Mouse (Mus musculus): Measurements from ENCODE around the gene Nat8.

DNA sequence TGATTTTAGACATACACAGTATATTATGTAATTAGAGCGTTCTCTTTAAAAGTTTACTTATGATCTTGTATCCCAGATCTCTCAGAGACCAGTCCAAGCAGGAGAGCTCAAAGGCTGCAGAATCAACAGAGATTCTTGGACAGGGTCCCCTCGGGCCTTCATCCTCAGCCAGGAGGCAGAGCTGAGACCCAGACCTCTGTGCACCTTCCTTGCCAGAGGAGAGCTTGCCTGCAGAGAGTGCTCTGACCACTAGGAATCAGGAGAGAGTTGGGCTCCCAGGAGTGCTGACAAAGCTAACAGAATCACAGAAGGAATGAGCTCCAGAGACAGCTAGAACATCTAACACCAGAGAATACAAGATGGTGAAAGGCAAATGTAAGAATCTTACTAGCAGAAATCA, 18.5 kb downstream of the Nat8 start:
- no peak for TF ChIP-seq CTCF (IDR thresholded peaks at IDR 0.05; ENCODE audit: borderline replicate concordance, extremely low read depth, insufficient read depth, insufficient read length)
- TF ChIP-seq POLR2A (IDR thresholded peaks at IDR 0.05; ENCODE audit: borderline replicate concordance, extremely low read depth, insufficient read depth, insufficient read length, poor library complexity, severe bottlenecking): no peak
